Mouse (Mus musculus) spleen, adult 2 months (tissue): ENCODE data around the gene Dnah2.

Source experiments
- CTCF ChIP-seq: fragments of 200-500 bp; IDR thresholded peaks from 2 replicates; pipeline ENCODE4 v1.5.1; 2011; ENCODE audit warnings: mild to moderate bottlenecking, inconsistent platforms; ENCODE audit not compliant: insufficient read depth, insufficient read length, insufficient replicate concordance; ENCODE audit errors: extremely low read depth
- POLR2A ChIP-seq: fragments of 200-500 bp; IDR thresholded peaks from 2 replicates; pipeline ENCODE4 v1.6.1; 2011; ENCODE audit warnings: low read depth, low read length, inconsistent platforms

GRCm38 (mm10) chr11:69513840-69514239 is 35.1 kb downstream of the Dnah2 start:
- TF ChIP-seq POLR2A (no peak), CTCF (peak; percentile 52; the same call in 1 of the 2 replicates)
